In genomic region chr14:7888294-7888693, GRCm38 (mm10) we compare ENCODE assay signal across 10 mouse cellular contexts.
DNase-seq lines count a peak whose midpoint lies in the region; ATAC-seq and TF ChIP-seq lines count a peak whose summit lies in the region.
"Had no signal": no experiment of that assay in that cellular context is flagged by ENCODE, and none has a peak within 500 bp of the region (broad histone marks: within the 10 kb centered on the region; RNA-seq: fewer than 3 reads in every experiment).

No protein-coding gene starts in this region.

- no peak for ATAC-seq in forebrain, postnatal 0 days
- no peak for ATAC-seq in limb, embryonic 14.5 days (ENCODE audit: low FRiP score, low read depth)
- no peak for ATAC-seq in stomach, postnatal 0 days (ENCODE audit: low FRiP score, low TSS enrichment)

- no peak for TF ChIP-seq CTCF in left cerebral cortex, adult 2 months (IDR thresholded peaks at IDR 0.05)
- TF ChIP-seq CTCF in forebrain, postnatal 0 days (IDR thresholded peaks at IDR 0.05; ENCODE audit: low read depth) = no peak
- no peak for TF ChIP-seq CTCF in stomach, postnatal 0 days (IDR thresholded peaks at IDR 0.05; ENCODE audit: low read depth)

- TF ChIP-seq EP300 in stomach, postnatal 0 days (optimal IDR thresholded peaks at IDR 0.05) = no peak

- no peaks in the 10 kb centered on the region for H3K27me3 ChIP-seq in forebrain, postnatal 0 days (ENCODE audit: insufficient read depth, low read length)
- H3K27me3 ChIP-seq in limb, embryonic 14.5 days (ENCODE audit: control insufficient read depth, insufficient read depth, low read length) = no peaks in the 10 kb centered on the region
- H3K27me3 ChIP-seq in stomach, postnatal 0 days (ENCODE audit: control insufficient read depth, insufficient read depth, low read length) = no peaks in the 10 kb centered on the region

- TF ChIP-seq POLR2A in limb, embryonic 14.5 days (IDR thresholded peaks at IDR 0.05; ENCODE audit: borderline replicate concordance, extremely low read depth, insufficient read depth, insufficient read length) = no peak

- DNase-seq in left cerebral cortex, adult 2 months (ENCODE audit: extremely low spot score in 1 of 2, low spot score in 2 of 2) = no peak
- no peak for DNase-seq in left cerebral cortex, adult 9 months (ENCODE audit: low spot score in 2 of 2)
- no peak for DNase-seq in forebrain, postnatal 0 days
- no peak for DNase-seq in limb, embryonic 14.5 days (ENCODE audit: low spot score)
- DNase-seq in stomach, postnatal 0 days (ENCODE audit: low spot score) = no peak
- no peak for DNase-seq in c-Kit-positive CD71-positive TER-119-positive erythroid progenitor cells, embryonic 14.5 days (ENCODE audit: low spot score)
- no peak for DNase-seq in heart, postnatal 25 days (ENCODE audit: low spot score)
- DNase-seq: cerebellum, adult 9-11 months; kidney, adult 9 months; lung, embryonic 14.5 days had no signal

- no peak overlapping the region for H3K4me2 ChIP-seq in forebrain, postnatal 0 days (ENCODE audit: low read depth)
- no peak overlapping the region for H3K4me2 ChIP-seq in limb, embryonic 14.5 days (replicated peaks; ENCODE audit: low read depth, low read length, severe bottlenecking)
- no peak overlapping the region for H3K4me2 ChIP-seq in stomach, postnatal 0 days (replicated peaks; ENCODE audit: low read depth)
- H3K4me2 ChIP-seq: lung, embryonic 14.5 days had no signal

- 79% methylated on average over 6 of the region's 6 CpGs for WGBS in forebrain, postnatal 0 days
- 67% methylated on average over 6 of the region's 6 CpGs for WGBS in limb, embryonic 14.5 days
- WGBS in stomach, postnatal 0 days = 76% methylated on average over 6 of the region's 6 CpGs

- peaks cover 35% of the 10 kb centered on the region for H3K36me3 ChIP-seq in forebrain, postnatal 0 days (ENCODE audit: insufficient read depth)
- H3K36me3 ChIP-seq in limb, embryonic 14.5 days (ENCODE audit: control insufficient read depth, insufficient read depth, low read length) = peaks cover 81% of the 10 kb centered on the region
- peaks cover 24% of the 10 kb centered on the region for H3K36me3 ChIP-seq in stomach, postnatal 0 days (ENCODE audit: control insufficient read depth, insufficient read depth, low read length)

- H3K4me3 ChIP-seq in left cerebral cortex, adult 2 months = no peak overlapping the region
- no peak overlapping the region for H3K4me3 ChIP-seq in forebrain, postnatal 0 days (ENCODE audit: low read depth, low read length)
- H3K4me3 ChIP-seq in limb, embryonic 14.5 days (replicated peaks; ENCODE audit: low read length) = no peak overlapping the region
- H3K4me3 ChIP-seq in stomach, postnatal 0 days (ENCODE audit: low read depth, low read length) = no peak overlapping the region

- intact Hi-C loops in left cerebral cortex, adult 2 months (cut with DNase I) = loop anchor here (2.0 to 5.0 kb wide), 2 partner anchors 36 to 69 kb away; no protein-coding TSS in a partner anchor
- intact Hi-C loops in heart, postnatal 25 days (cut with DNase I) = no loop called here

- H3K9me3 ChIP-seq in forebrain, postnatal 0 days (ENCODE audit: low read length) = no peaks in the 10 kb centered on the region
- H3K9me3 ChIP-seq in limb, embryonic 14.5 days (ENCODE audit: control insufficient read depth, low read length) = no peaks in the 10 kb centered on the region
- H3K9me3 ChIP-seq in stomach, postnatal 0 days (ENCODE audit: control insufficient read depth, low read length) = no peaks in the 10 kb centered on the region

- H3K9ac ChIP-seq in forebrain, postnatal 0 days = no peak overlapping the region
- H3K9ac ChIP-seq in limb, embryonic 14.5 days (ENCODE audit: low read depth, low read length, severe bottlenecking) = no peak overlapping the region; the same call in 1 of the 2 replicates
- H3K9ac ChIP-seq in stomach, postnatal 0 days (ENCODE audit: low read length) = no peak overlapping the region
- H3K9ac ChIP-seq: lung, embryonic 14.5 days had no signal

- peak overlapping the region; percentile 91 for H3K27ac ChIP-seq in left cerebral cortex, adult 2 months
- peak overlapping the region; percentile 85 for H3K27ac ChIP-seq in forebrain, postnatal 0 days (ENCODE audit: low read depth, low read length)
- H3K27ac ChIP-seq in limb, embryonic 14.5 days (replicated peaks; ENCODE audit: low read depth, low read length) = peak overlapping the region; percentile 89
- H3K27ac ChIP-seq in stomach, postnatal 0 days (replicated peaks) = peak overlapping the region; percentile 74

- H3K4me1 ChIP-seq in forebrain, postnatal 0 days (ENCODE audit: insufficient read depth) = peaks cover 23% of the 10 kb centered on the region; the same call in 1 of the 2 replicates
- H3K4me1 ChIP-seq in limb, embryonic 14.5 days (ENCODE audit: control insufficient read depth, insufficient read depth, low read length) = peaks cover 42% of the 10 kb centered on the region
- no peaks in the 10 kb centered on the region for H3K4me1 ChIP-seq in stomach, postnatal 0 days (replicated peaks; ENCODE audit: control insufficient read depth, insufficient read depth)
